Mouse (Mus musculus): ENCODE results near the gene Zdhhc1. TPM values are rescaled to one million over a fixed set of nuclear protein-coding genes. Genes with fewer than 3 reads are reported as not detected.
A peak's percentile ranks its signal among the peaks of the same experiment; 100 is the strongest.

Zdhhc1 gene
- total and polyA plus RNA-seq, 3 experiments: 4.9 to 11.5 TPM; not detected in 1

GRCm38 (mm10) chr8:105482123-105482522 lies 14.6 kb downstream of the Zdhhc1 start:
- H3K27ac ChIP-seq (ENCODE audit: control insufficient read depth, low read depth, low read length): no peak overlapping the region
- H3K4me1 ChIP-seq (ENCODE audit: control insufficient read depth in 1 of 2, insufficient read depth in 2 of 2, low read length in 2 of 2): no peaks in the 10 kb centered on the region
- H3K4me3 ChIP-seq (ENCODE audit: control insufficient read depth in 1 of 2, insufficient read depth in 1 of 2, low read depth in 2 of 2, low read length in 2 of 2): no peak overlapping the region
- no peak overlapping the region for H3K9ac ChIP-seq (ENCODE audit: control insufficient read depth, low read depth, low read length, poor library complexity, severe bottlenecking)
- H3K9me3 ChIP-seq (replicated peaks; ENCODE audit: insufficient read depth, low read length): no peaks in the 10 kb centered on the region
- no peaks in the 10 kb centered on the region for H3K79me2 ChIP-seq (ENCODE audit: control insufficient read depth, insufficient read depth, low read length, poor library complexity)
- no peak for DNase-seq (ENCODE audit: low read depth, low spot score)
- no peaks in the 10 kb centered on the region for H3K27me3 ChIP-seq (ENCODE audit: control insufficient read depth in 1 of 2, insufficient read depth in 2 of 2, low read length in 2 of 2)
- no peak for TF ChIP-seq USF2 (IDR thresholded peaks at IDR 0.05; ENCODE audit: borderline replicate concordance in 1 of 2, insufficient read depth in 1 of 2, low read depth in 1 of 2, low read length in 2 of 2)
- no peak for TF ChIP-seq MAFK (IDR thresholded peaks at IDR 0.05; ENCODE audit: borderline replicate concordance, low read depth, low read length)
- no peak for TF ChIP-seq ELF1 (IDR thresholded peaks at IDR 0.05; ENCODE audit: low read depth, low read length)
- no peaks in the 10 kb centered on the region for H3K36me3 ChIP-seq (ENCODE audit: control insufficient read depth in 1 of 2, insufficient read depth in 2 of 2, low read length in 2 of 2)

GRCm38 (mm10) chr8:105481453-105481852 lies 15.2 kb downstream of the Zdhhc1 start:
- DNase-seq (ENCODE audit: low read depth, low spot score): peak; percentile 85
- H3K36me3 ChIP-seq (ENCODE audit: control insufficient read depth in 1 of 2, insufficient read depth in 2 of 2, low read length in 2 of 2): no peaks in the 10 kb centered on the region
- H3K9ac ChIP-seq (ENCODE audit: control insufficient read depth, low read depth, low read length, poor library complexity, severe bottlenecking): no peak overlapping the region
- H3K79me2 ChIP-seq (ENCODE audit: control insufficient read depth, insufficient read depth, low read length, poor library complexity): no peaks in the 10 kb centered on the region
- no peak for TF ChIP-seq RCOR1 (IDR thresholded peaks at IDR 0.05; ENCODE audit: low read depth, low read length)
- no peak for TF ChIP-seq CHD2 (IDR thresholded peaks at IDR 0.05; ENCODE audit: low read length)
- TF ChIP-seq NELFE (IDR thresholded peaks at IDR 0.05; ENCODE audit: low read depth, low read length): no peak
- TF ChIP-seq ETS1 (IDR thresholded peaks at IDR 0.05; ENCODE audit: low read depth, low read length): no peak
- no peak for TF ChIP-seq GABPA (IDR thresholded peaks at IDR 0.05; ENCODE audit: low read depth, low read length)
- TF ChIP-seq MAFK (IDR thresholded peaks at IDR 0.05; ENCODE audit: borderline replicate concordance, low read depth, low read length): no peak
- no peak for TF ChIP-seq ELF1 (IDR thresholded peaks at IDR 0.05; ENCODE audit: low read depth, low read length)
- no peak for TF ChIP-seq NRF1 (IDR thresholded peaks at IDR 0.05; ENCODE audit: insufficient read depth, low read depth, low read length, poor library complexity, severe bottlenecking)
- TF ChIP-seq MEF2A (IDR thresholded peaks at IDR 0.05; ENCODE audit: extremely low read depth, insufficient replicate concordance, low read depth, low read length, poor library complexity, severe bottlenecking): no peak
- no peak for TF ChIP-seq POLR2AphosphoS2 (IDR thresholded peaks at IDR 0.05; ENCODE audit: low read length)
- no peak for TF ChIP-seq MYB (IDR thresholded peaks at IDR 0.05; ENCODE audit: low read depth, low read length)
- no peak for TF ChIP-seq MYC (IDR thresholded peaks at IDR 0.05; ENCODE audit: low read depth, low read length)
- TF ChIP-seq JUND (IDR thresholded peaks at IDR 0.05; ENCODE audit: low read depth, low read length): no peak
- no peak for TF ChIP-seq TAL1 (IDR thresholded peaks at IDR 0.05; ENCODE audit: low read length)
- TF ChIP-seq KAT2A (conservative IDR thresholded peaks at IDR 0.05; ENCODE audit: low read depth, low read length): no peak
- no peak for TF ChIP-seq SIN3A (IDR thresholded peaks at IDR 0.05; ENCODE audit: low read length)
- peak; percentile 83 to 89 (median 87) for TF ChIP-seq CTCF (IDR thresholded peaks at IDR 0.05 in 2 of 3, conservative IDR thresholded peaks at IDR 0.05 in 1 of 3; ENCODE audit: control insufficient read depth in 1 of 3, insufficient read depth in 1 of 3, low read depth in 2 of 3, low read length in 3 of 3, poor library complexity in 1 of 3, severe bottlenecking in 1 of 3)
- TF ChIP-seq SMC3 (IDR thresholded peaks at IDR 0.05; ENCODE audit: low read depth, low read length): peak; percentile 79
- no peak for TF ChIP-seq UBTF (IDR thresholded peaks at IDR 0.05; ENCODE audit: borderline replicate concordance, insufficient read depth, low read depth, low read length)
- TF ChIP-seq MAX (IDR thresholded peaks at IDR 0.05; ENCODE audit: low read length): no peak
- no peak for TF ChIP-seq HCFC1 (IDR thresholded peaks at IDR 0.05; ENCODE audit: low read depth, low read length)
- no peak for TF ChIP-seq CHD1 (IDR thresholded peaks at IDR 0.05; ENCODE audit: low read depth, low read length)
- no peak for TF ChIP-seq ZMIZ1 (IDR thresholded peaks at IDR 0.05; ENCODE audit: low read depth, low read length)
- TF ChIP-seq E2F4 (IDR thresholded peaks at IDR 0.05; ENCODE audit: borderline replicate concordance, low read depth, low read length): no peak
- no peak for TF ChIP-seq POLR2A (IDR thresholded peaks at IDR 0.05; ENCODE audit: control insufficient read depth in 1 of 2, insufficient read depth in 1 of 2, low read depth in 1 of 2, low read length in 2 of 2, poor library complexity in 1 of 2)
- peak; percentile 65 for TF ChIP-seq RAD21 (IDR thresholded peaks at IDR 0.05; ENCODE audit: low read depth, low read length)
- no peak for TF ChIP-seq POLR2AphosphoS5 (IDR thresholded peaks at IDR 0.05; ENCODE audit: borderline replicate concordance, low read depth, low read length)
- TF ChIP-seq ZC3H11A (IDR thresholded peaks at IDR 0.05; ENCODE audit: low read depth, low read length): peak; percentile 41; the same call in 1 of the 2 replicates
- H3K9me3 ChIP-seq (replicated peaks; ENCODE audit: insufficient read depth, low read length): no peaks in the 10 kb centered on the region
- no peak overlapping the region for H3K27ac ChIP-seq (ENCODE audit: control insufficient read depth, low read depth, low read length)
- H3K4me1 ChIP-seq (ENCODE audit: control insufficient read depth in 1 of 2, insufficient read depth in 2 of 2, low read length in 2 of 2): no peaks in the 10 kb centered on the region
- H3K4me3 ChIP-seq (ENCODE audit: control insufficient read depth in 1 of 2, insufficient read depth in 1 of 2, low read depth in 2 of 2, low read length in 2 of 2): no peak overlapping the region
- no peaks in the 10 kb centered on the region for H3K27me3 ChIP-seq (ENCODE audit: control insufficient read depth in 1 of 2, insufficient read depth in 2 of 2, low read length in 2 of 2)

Data from MEL (cell line).